Mouse (Mus musculus) hindbrain, embryonic 13.5 days (tissue): ENCODE data around the gene Ccnb1. TPM values are rescaled to one million over a fixed set of nuclear protein-coding genes. Genes with fewer than 3 reads are reported as not detected.
A peak's percentile ranks its signal among the peaks of the same experiment; 100 is the strongest.

ENCODE experiments used
- ATAC-seq: fragments of 200-750 bp; cut with Nextera tagmentation; 2 replicates; pipeline ENCODE4 v1.8.0; 2017; ENCODE audit warnings: moderate TSS enrichment; ENCODE audit not compliant: low FRiP score
- H3K27ac ChIP-seq: fragments of 300-500 bp; sonication (generic); 2 replicates; pipeline ENCODE4 v1.5.1; 2015; ENCODE audit warnings: inconsistent platforms, mild to moderate bottlenecking, moderate library complexity
- H3K27me3 ChIP-seq: fragments of 300-500 bp; sonication (generic); 2 replicates; pipeline ENCODE4 v1.6.1; 2015; ENCODE audit warnings: mild to moderate bottlenecking, inconsistent platforms
- H3K36me3 ChIP-seq: fragments of 300-500 bp; sonication (generic); 2 replicates; pipeline ENCODE4 v1.6.1; 2015; ENCODE audit warnings: mild to moderate bottlenecking, inconsistent platforms
- H3K4me1 ChIP-seq: fragments of 300-500 bp; sonication (generic); replicated peaks from 2 replicates; pipeline ENCODE4 v1.6.1; 2015; ENCODE audit warnings: inconsistent platforms
- H3K4me2 ChIP-seq: fragments of 300-500 bp; sonication (generic); 2 replicates; pipeline ENCODE4 v1.6.1; 2015; ENCODE audit warnings: inconsistent platforms, mild to moderate bottlenecking, moderate library complexity
- H3K4me3 ChIP-seq: fragments of 300-500 bp; sonication (generic); 2 replicates; pipeline ENCODE4 v1.5.1; 2015; ENCODE audit warnings: mild to moderate bottlenecking, inconsistent platforms
- H3K9ac ChIP-seq: fragments of 300-500 bp; sonication (generic); 2 replicates; pipeline ENCODE4 v1.6.1; 2015; ENCODE audit warnings: mild to moderate bottlenecking, inconsistent platforms
- H3K9me3 ChIP-seq: fragments of 300-500 bp; sonication (generic); 2 replicates; pipeline ENCODE4 v1.6.1; 2016; ENCODE audit warnings: inconsistent platforms
- WGBS: fragments of 180-500 bp; shearing (Covaris S2); methylation state at CpG from one replicate; pipeline ENCODE4 v1.1.7; 2015; 5-methylcytosine and 5-hydroxymethylcytosine counted together
- polyA plus RNA-seq: library from polyadenylated mRNA; unstranded; fragments of >200 nt; fragmentation: Nextera tagmentation; extraction: Ambion mirVana; gene quantifications from 2 replicates; pipeline ENCODE4 v1.2.1, GENCODE M21; 2015

The Ccnb1 gene
- polyA plus RNA-seq, result 57.6 and 65.0 TPM in 2 replicates

DNA sequence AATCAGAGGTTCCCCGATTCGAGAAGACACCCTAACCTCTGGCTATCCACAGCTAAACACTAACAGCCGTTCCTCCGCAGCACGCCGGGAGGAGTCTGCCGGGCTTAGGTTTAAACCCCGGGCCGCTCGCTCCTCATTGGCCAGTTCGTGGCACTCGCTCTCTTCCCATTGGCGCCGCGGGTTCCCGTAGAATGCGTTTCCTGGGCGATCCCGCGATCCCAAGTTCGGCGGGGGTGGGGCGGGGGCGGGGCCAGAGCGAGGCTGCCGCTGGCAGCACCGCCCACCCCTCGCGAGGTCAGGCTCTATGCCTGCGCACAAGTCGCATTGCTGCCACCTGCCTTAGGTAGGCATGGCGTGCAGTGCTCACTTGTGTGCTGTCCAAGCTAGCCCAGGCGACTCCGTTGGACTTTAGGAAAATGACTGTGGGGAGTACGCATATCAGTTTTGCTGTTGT, at the start of gene Ccnb1:
Ccnb1 (minus strand) TSS at position 157 of the 454 bp plus-strand sequence.
- under 1% methylated on average over 35 of the region's 35 CpGs for WGBS
- H3K27ac ChIP-seq, result no peak within 1 kb of the TSS
- H3K9ac ChIP-seq, result peak within 1 kb of the TSS; percentile 65
- peak; percentile 99 for ATAC-seq
- H3K4me3 ChIP-seq, result peak within 1 kb of the TSS; percentile 61
- H3K27me3 ChIP-seq, result no peaks in the 10 kb centered on the region
- peaks cover 24% of the 10 kb centered on the region for H3K4me1 ChIP-seq
- peak within 1 kb of the TSS; percentile 98 for H3K4me2 ChIP-seq
- H3K36me3 ChIP-seq, result no peaks in the 10 kb centered on the region
- no peaks in the 10 kb centered on the region for H3K9me3 ChIP-seq

DNA sequence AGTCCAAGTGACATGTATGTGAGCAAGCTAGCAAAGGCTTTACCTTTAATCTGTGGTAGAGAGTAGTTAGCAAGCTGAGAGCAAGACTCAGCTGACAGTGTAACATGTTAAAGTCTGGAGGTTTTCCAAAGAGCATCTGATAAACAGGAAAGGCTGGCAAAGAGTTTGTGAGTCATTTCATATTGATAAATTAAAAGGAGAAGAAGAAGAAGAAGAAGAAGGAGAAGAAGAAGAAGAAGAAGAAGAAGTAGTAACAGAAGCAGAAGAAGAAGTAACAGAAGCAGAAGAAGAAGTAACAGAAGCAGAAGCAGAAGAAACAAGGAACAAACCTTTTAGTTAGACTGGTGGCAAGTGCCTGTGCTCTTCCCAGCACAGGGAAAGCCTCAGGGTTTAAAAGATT, 48.4 kb upstream of the Ccnb1 start:
- Histone ChIP-seq H3K27ac (no peak overlapping the region), H3K36me3 (no peaks in the 10 kb centered on the region), H3K9me3 (no peaks in the 10 kb centered on the region), H3K4me3 (no peak overlapping the region), H3K4me2 (no peak overlapping the region), H3K9ac (no peak overlapping the region), H3K27me3 (no peaks in the 10 kb centered on the region), H3K4me1 (peaks cover 22% of the 10 kb centered on the region)
- ATAC-seq, result no peak

DNA sequence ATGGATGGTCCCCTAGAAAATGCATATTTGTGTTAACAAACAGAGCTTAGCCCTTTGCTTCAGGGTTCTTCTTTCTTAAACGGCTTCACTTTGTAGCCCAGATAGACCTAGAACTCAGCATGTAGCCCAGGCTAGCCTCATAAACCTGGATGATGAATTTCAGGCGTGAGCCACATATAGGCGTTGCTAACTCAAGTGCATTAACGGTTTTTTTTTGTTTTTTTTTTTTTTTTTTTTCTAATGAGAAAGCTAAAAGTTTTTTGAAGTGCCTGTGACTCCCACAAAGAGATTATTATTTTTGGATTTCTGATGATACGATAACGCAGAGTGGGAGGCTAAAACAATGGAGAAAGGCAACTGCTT, 47.3 kb upstream of the Ccnb1 start:
- no peak for ATAC-seq

DNA sequence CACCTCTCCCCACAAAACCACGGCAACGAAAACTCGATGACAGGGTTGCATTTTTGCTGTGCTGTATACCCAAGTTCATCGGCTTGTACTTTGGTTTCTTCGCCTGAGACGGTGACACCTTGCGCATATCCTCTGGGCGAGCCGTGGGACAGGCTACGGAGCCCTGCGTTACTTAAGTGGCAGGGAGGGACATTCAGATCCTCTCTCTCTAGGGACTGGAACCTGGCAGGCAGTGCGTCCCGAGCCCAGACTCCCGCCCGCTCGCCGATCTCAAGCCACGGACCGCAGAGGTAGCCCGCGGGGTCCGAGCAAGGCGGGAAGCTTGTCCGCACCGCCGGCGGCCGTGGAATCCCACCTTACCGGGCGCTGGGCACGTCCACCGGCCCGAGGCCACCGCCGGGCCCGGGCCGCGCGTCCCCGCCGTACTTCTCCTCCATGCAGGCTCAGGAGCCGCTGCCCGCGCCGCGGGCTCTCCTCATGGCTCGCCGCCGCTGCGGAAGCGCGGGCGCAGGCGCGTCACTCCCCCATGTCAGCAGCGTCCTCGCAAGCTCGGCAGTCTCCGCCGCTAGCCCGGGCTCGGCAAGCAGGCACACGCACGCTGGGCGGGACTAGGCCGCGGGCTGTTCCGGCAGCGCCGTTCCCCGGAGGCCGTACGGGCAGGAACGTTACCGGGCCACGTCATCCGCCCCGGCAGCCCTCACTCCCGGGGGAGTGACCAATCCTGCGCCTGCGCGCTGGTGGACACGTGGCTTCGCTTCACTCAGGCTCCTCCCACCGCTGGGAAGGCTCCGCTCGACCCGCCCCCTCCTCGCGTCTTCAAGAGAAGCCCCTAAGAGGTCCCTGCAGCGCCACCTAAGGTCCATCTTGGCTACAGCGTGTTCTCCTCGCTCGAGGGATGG, 46.6 kb upstream of the Ccnb1 start, which contains the start of gene Slc30a5:
Slc30a5 (minus strand) TSS at position 687 of the 899 bp plus-strand sequence.
- Histone ChIP-seq H3K4me2 (peak within 1 kb of the TSS; percentile 80), H3K4me3 (peak within 1 kb of the TSS; percentile 81), H3K9me3 (no peaks in the 10 kb centered on the region), H3K27me3 (no peaks in the 10 kb centered on the region), H3K9ac (peak within 1 kb of the TSS; percentile 86), H3K36me3 (peaks cover 4% of the 10 kb centered on the region), H3K4me1 (peaks cover 22% of the 10 kb centered on the region), H3K27ac (peak within 1 kb of the TSS; percentile 94)
- WGBS, result under 1% methylated on average over 71 of the region's 94 CpGs
- peak; percentile 97 for ATAC-seq

More for the DNA sequence above, 47.3 kb upstream of the Ccnb1 start:
- Histone ChIP-seq H3K9me3 (no peaks in the 10 kb centered on the region), H3K4me2 (peak overlapping the region; percentile 20; the same call in 1 of the 2 replicates), H3K9ac (no peak overlapping the region), H3K27ac (no peak overlapping the region), H3K36me3 (no peaks in the 10 kb centered on the region), H3K27me3 (no peaks in the 10 kb centered on the region), H3K4me3 (peak overlapping the region; percentile 81), H3K4me1 (peaks cover 22% of the 10 kb centered on the region)
- WGBS, result 62% methylated on average over 6 of the region's 6 CpGs

DNA sequence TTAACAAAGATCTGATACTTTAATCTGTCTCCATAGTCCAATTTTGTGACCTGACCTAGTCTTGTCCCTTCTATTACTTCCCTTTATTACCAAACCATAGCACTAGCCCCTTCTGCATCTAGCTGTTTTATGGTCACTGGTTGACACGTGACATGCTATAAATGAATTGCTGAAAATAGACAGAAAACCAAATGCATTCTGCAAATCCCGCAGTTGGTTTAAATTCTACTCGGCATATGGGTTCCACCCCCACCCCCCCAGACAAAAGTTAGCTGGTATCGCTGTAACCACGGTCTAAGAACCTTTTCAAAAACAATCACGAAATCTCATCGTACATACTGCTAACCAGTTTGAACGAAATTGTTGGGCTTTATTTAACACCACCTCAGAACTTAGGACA, 45.8 kb upstream of the Ccnb1 start:
- peak overlapping the region; percentile 81 for H3K4me3 ChIP-seq
- no peak overlapping the region for H3K27ac ChIP-seq
- peaks cover 9% of the 10 kb centered on the region for H3K36me3 ChIP-seq
- peak overlapping the region; percentile 80 for H3K4me2 ChIP-seq
- no peak for ATAC-seq
- H3K9ac ChIP-seq, result peak overlapping the region; percentile 86
- WGBS, result 11% methylated on average over 8 of the region's 8 CpGs
- H3K9me3 ChIP-seq, result no peaks in the 10 kb centered on the region
- H3K27me3 ChIP-seq, result no peaks in the 10 kb centered on the region
- H3K4me1 ChIP-seq, result peaks cover 22% of the 10 kb centered on the region

DNA sequence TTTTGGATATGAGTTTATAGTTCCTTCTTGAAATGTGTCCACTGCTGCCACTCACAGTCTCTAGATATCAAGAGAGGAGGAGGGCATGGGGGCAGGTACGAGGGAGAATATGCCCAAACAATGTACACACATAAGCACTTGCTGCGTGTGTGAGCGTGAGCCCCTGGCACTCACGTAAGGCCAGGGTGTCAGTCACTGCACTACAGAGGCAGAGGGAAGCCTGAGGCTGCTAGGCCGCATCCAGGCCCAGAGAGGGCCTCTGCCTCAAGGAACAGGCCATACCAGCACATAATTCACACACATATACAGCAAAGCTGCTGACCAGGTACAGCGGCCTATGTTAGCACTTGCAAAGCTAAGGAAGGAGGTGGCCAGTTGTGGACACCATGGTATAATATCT, 44.8 kb upstream of the Ccnb1 start:
- Histone ChIP-seq H3K9ac (peak overlapping the region; percentile 53; the same call in 1 of the 2 replicates), H3K4me1 (peaks cover 22% of the 10 kb centered on the region), H3K4me2 (peak overlapping the region; percentile 80), H3K27me3 (no peaks in the 10 kb centered on the region), H3K36me3 (peaks cover 16% of the 10 kb centered on the region), H3K9me3 (no peaks in the 10 kb centered on the region), H3K4me3 (no peak overlapping the region), H3K27ac (no peak overlapping the region)
- 84% methylated on average over 6 of the region's 6 CpGs for WGBS
- ATAC-seq, result no peak

DNA sequence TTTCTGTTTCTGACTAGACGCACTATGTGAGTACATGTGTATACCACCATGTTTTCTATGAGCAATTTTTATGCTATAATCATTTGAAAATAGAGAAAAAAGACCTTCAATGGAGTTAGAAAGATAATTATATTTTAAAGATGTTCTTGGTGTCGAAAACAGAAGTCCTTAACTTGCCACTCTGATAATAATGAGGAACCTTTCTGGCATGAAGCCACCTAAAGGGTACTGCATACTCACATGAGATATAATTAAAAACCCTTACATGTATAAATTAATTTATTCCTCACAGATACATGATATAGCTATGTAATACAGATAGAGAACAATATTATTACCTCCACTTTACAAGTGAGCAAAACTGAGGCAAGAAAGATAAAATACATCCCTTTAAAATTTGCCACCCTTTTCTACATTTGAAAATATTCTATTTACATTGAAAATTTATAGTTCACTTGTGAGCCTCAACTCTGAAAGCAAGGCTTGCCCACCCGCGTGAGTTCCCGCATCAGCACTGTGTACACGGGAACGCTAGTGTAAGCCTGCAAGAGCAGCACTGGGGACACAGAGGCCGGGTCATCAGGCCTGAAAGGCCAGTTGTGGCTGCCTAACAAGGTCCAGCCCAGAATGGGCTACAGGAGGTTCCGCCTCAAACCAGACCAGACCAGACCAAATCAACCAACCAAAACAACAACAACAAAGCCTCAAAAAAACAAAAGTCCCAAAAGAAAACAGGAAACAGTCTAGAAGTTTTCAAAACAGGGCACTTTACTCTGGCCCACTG, 39.4 kb upstream of the Ccnb1 start:
- no peak overlapping the region for H3K27ac ChIP-seq
- H3K9me3 ChIP-seq, result no peaks in the 10 kb centered on the region
- no peak for ATAC-seq
- H3K4me2 ChIP-seq, result no peak overlapping the region
- WGBS, result 93% methylated on average over 9 of the region's 9 CpGs
- H3K9ac ChIP-seq, result no peak overlapping the region
- peaks cover 54% of the 10 kb centered on the region for H3K36me3 ChIP-seq
- H3K4me1 ChIP-seq, result peaks cover 5% of the 10 kb centered on the region
- no peaks in the 10 kb centered on the region for H3K27me3 ChIP-seq
- H3K4me3 ChIP-seq, result no peak overlapping the region

DNA sequence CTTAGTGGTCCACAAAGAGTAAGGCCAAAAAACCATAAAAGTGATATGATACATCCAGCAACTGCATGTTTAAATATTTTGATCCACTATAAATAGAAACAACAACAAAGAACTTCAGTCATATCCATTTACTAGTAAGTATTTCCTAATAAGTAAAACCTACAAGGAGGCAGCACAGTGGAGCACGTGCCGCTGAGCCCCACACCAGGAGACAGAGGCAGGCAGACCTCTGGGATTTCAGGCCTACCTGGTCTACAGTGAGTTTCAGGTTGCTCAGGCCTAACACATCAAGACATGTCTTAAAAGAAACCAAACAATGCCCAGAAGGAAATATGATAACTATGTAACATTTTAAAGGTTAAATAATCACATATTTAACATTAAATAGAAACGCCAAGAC, 38.5 kb upstream of the Ccnb1 start:
- Histone ChIP-seq H3K36me3 (peaks cover 62% of the 10 kb centered on the region), H3K27me3 (no peaks in the 10 kb centered on the region), H3K4me1 (no peaks in the 10 kb centered on the region), H3K4me3 (no peak overlapping the region), H3K27ac (no peak overlapping the region), H3K9ac (no peak overlapping the region), H3K4me2 (no peak overlapping the region), H3K9me3 (no peaks in the 10 kb centered on the region)
- ATAC-seq, result no peak
- WGBS, result 98% methylated on average over 3 of the region's 3 CpGs

DNA sequence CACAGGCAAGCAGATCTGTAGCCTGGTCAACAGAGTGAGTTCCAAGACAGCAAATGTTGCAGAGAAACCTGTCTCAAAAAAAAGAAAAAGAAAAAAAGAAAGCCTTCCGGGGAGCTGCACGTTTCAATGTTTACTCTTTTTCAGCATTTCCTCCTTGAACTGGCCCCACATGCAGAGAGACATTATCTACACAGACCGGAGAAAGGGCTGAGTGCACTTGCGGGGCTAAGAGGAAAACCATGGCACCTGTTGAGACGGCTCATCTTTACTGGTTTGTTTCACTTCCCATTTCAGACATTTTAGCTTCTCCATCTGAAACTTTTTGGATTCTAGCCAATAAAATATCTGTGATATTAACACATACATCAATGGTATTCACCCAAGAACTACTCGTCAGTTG, 37.9 kb upstream of the Ccnb1 start:
- Histone ChIP-seq H3K36me3 (peaks cover 67% of the 10 kb centered on the region), H3K4me1 (no peaks in the 10 kb centered on the region), H3K4me3 (no peak overlapping the region), H3K9me3 (no peaks in the 10 kb centered on the region), H3K27me3 (no peaks in the 10 kb centered on the region), H3K27ac (no peak overlapping the region), H3K9ac (no peak overlapping the region), H3K4me2 (no peak overlapping the region)
- no peak for ATAC-seq
- WGBS, result 89% methylated on average over 6 of the region's 6 CpGs

DNA sequence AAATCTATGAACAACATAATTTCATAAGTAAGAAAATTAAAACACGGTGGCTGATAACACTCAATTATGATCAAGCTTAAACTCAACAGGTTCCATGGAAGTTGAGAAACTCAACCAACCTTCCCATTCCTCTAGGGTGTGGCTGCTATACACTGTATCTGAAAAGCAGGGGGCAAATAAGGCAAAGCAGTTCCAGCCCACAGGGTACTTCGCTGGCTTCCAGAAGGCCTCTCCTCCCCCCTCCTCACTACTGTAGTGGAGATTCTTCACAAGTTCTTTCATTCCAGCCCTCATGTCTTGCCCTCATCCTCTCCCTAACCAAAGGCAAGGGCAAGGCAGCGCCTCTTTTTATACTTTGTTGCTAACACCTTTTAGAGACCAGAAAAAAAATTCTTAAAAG, 37.5 kb upstream of the Ccnb1 start:
- Histone ChIP-seq H3K27ac (no peak overlapping the region), H3K4me2 (no peak overlapping the region), H3K4me1 (no peaks in the 10 kb centered on the region), H3K27me3 (no peaks in the 10 kb centered on the region), H3K9me3 (no peaks in the 10 kb centered on the region), H3K36me3 (peaks cover 70% of the 10 kb centered on the region), H3K9ac (no peak overlapping the region), H3K4me3 (no peak overlapping the region)
- WGBS, result 97% methylated on average over 3 of the region's 3 CpGs
- no peak for ATAC-seq

DNA sequence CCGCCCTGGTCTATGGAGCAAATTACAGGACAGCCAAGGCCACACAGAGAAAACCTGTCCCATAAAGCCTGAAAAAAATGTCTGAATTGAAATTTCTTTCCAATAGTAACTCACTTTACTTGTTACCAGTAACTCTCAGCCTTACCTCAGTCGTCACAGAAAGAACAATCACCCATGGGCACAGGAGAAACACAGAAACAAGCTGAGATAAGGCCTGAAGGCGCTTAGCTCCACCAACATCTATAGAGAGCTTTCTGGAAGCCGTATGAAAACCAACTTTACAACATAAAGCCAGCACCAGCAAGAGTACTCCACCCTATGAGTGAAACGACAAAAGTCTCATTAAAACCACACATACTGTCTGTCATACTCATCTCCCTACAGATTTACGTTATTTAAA, 28.1 kb upstream of the Ccnb1 start:
- H3K4me2 ChIP-seq, result no peak overlapping the region
- 93% methylated on average over 6 of the region's 6 CpGs for WGBS
- H3K36me3 ChIP-seq, result peaks cover 74% of the 10 kb centered on the region
- no peak overlapping the region for H3K27ac ChIP-seq
- ATAC-seq, result no peak
- H3K4me3 ChIP-seq, result no peak overlapping the region
- no peaks in the 10 kb centered on the region for H3K9me3 ChIP-seq
- H3K9ac ChIP-seq, result no peak overlapping the region
- no peaks in the 10 kb centered on the region for H3K27me3 ChIP-seq
- H3K4me1 ChIP-seq, result no peaks in the 10 kb centered on the region

DNA sequence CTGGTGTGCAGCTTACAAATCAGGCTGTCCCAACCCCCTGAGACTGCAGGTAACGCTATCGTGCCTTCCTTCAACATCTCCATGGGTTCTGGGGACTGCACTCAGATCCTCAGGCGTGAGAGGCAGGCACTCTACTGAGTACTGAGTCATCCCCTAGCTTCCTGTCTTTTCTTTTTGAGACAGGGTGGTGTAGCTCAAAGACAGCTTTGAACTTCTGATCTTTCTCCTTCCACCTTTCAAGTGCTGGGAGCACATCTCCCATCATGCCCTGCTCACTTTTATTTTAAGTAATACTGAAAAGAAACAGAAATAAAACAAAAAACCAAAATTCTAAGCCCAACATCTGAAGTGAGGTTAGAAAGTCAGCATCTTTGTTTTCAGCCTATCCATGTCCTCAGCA, 19.4 kb upstream of the Ccnb1 start:
- Histone ChIP-seq H3K4me3 (no peak overlapping the region), H3K27me3 (no peaks in the 10 kb centered on the region), H3K36me3 (peaks cover 75% of the 10 kb centered on the region), H3K9ac (no peak overlapping the region), H3K4me2 (no peak overlapping the region), H3K9me3 (no peaks in the 10 kb centered on the region), H3K27ac (no peak overlapping the region), H3K4me1 (no peaks in the 10 kb centered on the region)
- no peak for ATAC-seq
- whole genome bisulfite sequencing, result 99% methylated on average over 3 of the region's 3 CpGs
